Mouse (Mus musculus): Measurements from ENCODE around the gene Snph. TPM values are rescaled to one million over a fixed set of nuclear protein-coding genes. Genes with fewer than 3 reads are reported as not detected.

The Snph gene
- 0.32 and 6.4 TPM in 2 replicates for polyA plus RNA-seq (2012; rRNA removed; ENCODE audit: low replicate concordance)

GRCm38 (mm10) chr2:151632159-151632814, at the start of gene Snph:
Gene Snph (minus strand): TSS chr2:151632593.

GRCm38 (mm10) chr2:151668433-151668832, 36.0 kb upstream of the Snph start, which contains the start of gene Rad21l:
Gene Rad21l (minus strand): TSS chr2:151668533.

GRCm38 (mm10) chr2:151571873-151572700, 60.3 kb downstream of the Snph start, which contains the start of gene Sdcbp2:
Gene Sdcbp2 (plus strand): TSS chr2:151572622.

GRCm38 (mm10) chr2:151542323-151543062, 89.9 kb downstream of the Snph start, which contains the start of gene Fkbp1a:
Gene Fkbp1a (plus strand): TSS chr2:151542483.

Other genes with a start within 250 kb of the Snph start
- not detected in 2 replicates for gene 4921509C19Rik, start 156.4 kb downstream of the Snph start, polyA plus RNA-seq (2012; rRNA removed; ENCODE audit: low replicate concordance)
- gene Nsfl1c, start 138.4 kb downstream of the Snph start, polyA plus RNA-seq (2012; rRNA removed; ENCODE audit: low replicate concordance): 67.1 and 81.2 TPM in 2 replicates
- gene Fkbp1a, start 90.1 kb downstream of the Snph start, polyA plus RNA-seq (2012; rRNA removed; ENCODE audit: low replicate concordance): 175 and 205 TPM in 2 replicates
- 5.6 and 5.8 TPM in 2 replicates for gene Sdcbp2, start 60.0 kb downstream of the Snph start, polyA plus RNA-seq (2012; rRNA removed; ENCODE audit: low replicate concordance)
- not detected in 2 replicates for gene Rad21l, start 35.9 kb upstream of the Snph start, polyA plus RNA-seq (2012; rRNA removed; ENCODE audit: low replicate concordance)
- 0.44 TPM in 1 of 2 replicates, not detected in the other for gene Tmem74b, start 69.4 kb upstream of the Snph start, polyA plus RNA-seq (2012; rRNA removed; ENCODE audit: low replicate concordance)
- 42.1 and 49.8 TPM in 2 replicates for gene Psmf1, start 111.6 kb upstream of the Snph start, polyA plus RNA-seq (2012; rRNA removed; ENCODE audit: low replicate concordance)
- gene Rspo4, start 210.3 kb upstream of the Snph start, polyA plus RNA-seq (2012; rRNA removed; ENCODE audit: low replicate concordance): not detected in 2 replicates

Data from subcutaneous adipose tissue, adult 2 months (tissue).